ENCODE assay signal across 8 mouse cellular contexts in the genomic region with DNA sequence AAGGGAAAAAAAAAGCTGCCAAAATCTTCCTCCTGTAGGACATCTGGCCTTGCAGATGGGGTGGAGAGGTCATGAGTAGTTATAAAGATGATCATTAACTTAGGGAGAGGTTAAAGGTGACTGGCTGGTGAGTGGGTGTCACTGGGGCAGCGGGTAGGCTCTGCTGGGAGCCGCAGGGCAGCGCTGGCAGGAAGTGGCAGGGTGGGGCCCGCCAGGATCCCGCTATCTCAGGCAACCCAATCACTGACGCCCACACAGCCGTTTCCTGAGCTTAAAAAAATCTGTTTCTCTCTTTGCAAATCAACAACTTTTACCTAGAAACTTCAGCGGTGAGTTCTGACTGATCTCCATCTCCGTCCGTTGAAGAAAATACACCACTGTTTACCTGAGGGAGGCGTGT. TPM values are rescaled to one million over a fixed set of nuclear protein-coding genes. Genes with fewer than 3 reads are reported as not detected.
DNase-seq lines count a peak whose midpoint lies in the region; ATAC-seq lines count a peak whose summit lies in the region.
"Had no signal": no experiment of that assay in that cellular context is flagged by ENCODE, and none has a peak within 500 bp of the region (broad histone marks: within the 10 kb centered on the region; RNA-seq: fewer than 3 reads in every experiment).

No protein-coding gene starts in this region.

- no peaks in the 10 kb centered on the region for H3K9me3 ChIP-seq in heart, embryonic 11.5 days (replicated peaks; ENCODE audit: control insufficient read depth, low read length)
- no peaks in the 10 kb centered on the region for H3K9me3 ChIP-seq in neural tube, embryonic 15.5 days (replicated peaks)
- no peaks in the 10 kb centered on the region for H3K9me3 ChIP-seq in forebrain, embryonic 14.5 days (replicated peaks; ENCODE audit: control insufficient read depth, low read length)
- H3K9me3 ChIP-seq: embryonic facial prominence, embryonic 12.5 days had no signal

- peak overlapping the region; percentile 60 for H3K27ac ChIP-seq in heart, embryonic 11.5 days (ENCODE audit: low read depth, low read length)
- H3K27ac ChIP-seq in neural tube, embryonic 15.5 days (replicated peaks) = no peak overlapping the region
- no peak overlapping the region for H3K27ac ChIP-seq in forebrain, embryonic 14.5 days (ENCODE audit: low read depth, low read length)
- H3K27ac ChIP-seq: embryonic facial prominence, embryonic 12.5 days had no signal

- peaks cover 32% of the 10 kb centered on the region for H3K4me1 ChIP-seq in heart, embryonic 11.5 days (ENCODE audit: control insufficient read depth, insufficient read depth, low read length)
- H3K4me1 ChIP-seq in neural tube, embryonic 15.5 days = no peaks in the 10 kb centered on the region
- no peaks in the 10 kb centered on the region for H3K4me1 ChIP-seq in forebrain, embryonic 14.5 days (ENCODE audit: control insufficient read depth, insufficient read depth, low read length)
- H3K4me1 ChIP-seq: embryonic facial prominence, embryonic 12.5 days had no signal

- DNase-seq in kidney, postnatal 4 days = peak; percentile 27 to 62
- no peak for DNase-seq in cerebellum, postnatal 25 days
- DNase-seq in forebrain, embryonic 14.5 days (ENCODE audit: low spot score) = no peak

- peak; percentile 68 for ATAC-seq in activated CD4-positive, CD25-positive, alpha-beta regulatory T cell, adult 4 months
- ATAC-seq in heart, embryonic 11.5 days (replicated peaks; ENCODE audit: insufficient number of reproducible peaks, low FRiP score, low TSS enrichment) = no peak
- ATAC-seq in neutrophil, adult 5-6 weeks (ENCODE audit: extremely low read depth, insufficient number of reproducible peaks, low FRiP score, poor library complexity, severe bottlenecking) = peak; percentile 58
- ATAC-seq in neural tube, embryonic 15.5 days (ENCODE audit: low FRiP score) = no peak
- no peak for ATAC-seq in forebrain, embryonic 14.5 days

- WGBS in heart, embryonic 11.5 days (ENCODE audit: insufficient replicate concordance) = 45% methylated on average over 11 of the region's 11 CpGs
- 84% methylated on average over 11 of the region's 11 CpGs for WGBS in neural tube, embryonic 15.5 days
- 84% methylated on average over 11 of the region's 11 CpGs for WGBS in forebrain, embryonic 14.5 days

- H3K27me3 ChIP-seq in heart, embryonic 11.5 days (ENCODE audit: control insufficient read depth, insufficient read depth, low read length) = no peaks in the 10 kb centered on the region
- no peaks in the 10 kb centered on the region for H3K27me3 ChIP-seq in neural tube, embryonic 15.5 days (replicated peaks)
- no peaks in the 10 kb centered on the region for H3K27me3 ChIP-seq in forebrain, embryonic 14.5 days (replicated peaks; ENCODE audit: control insufficient read depth, insufficient read depth, low read length)
- H3K27me3 ChIP-seq: embryonic facial prominence, embryonic 12.5 days had no signal

- peaks cover 11% of the 10 kb centered on the region for H3K36me3 ChIP-seq in heart, embryonic 11.5 days (ENCODE audit: control insufficient read depth, insufficient read depth, low read length)
- H3K36me3 ChIP-seq in neural tube, embryonic 15.5 days = peaks cover 72% of the 10 kb centered on the region
- peaks cover 79% of the 10 kb centered on the region for H3K36me3 ChIP-seq in forebrain, embryonic 14.5 days (ENCODE audit: control insufficient read depth, insufficient read depth, low read length)

- H3K9ac ChIP-seq in heart, embryonic 11.5 days (ENCODE audit: low read depth, low read length) = no peak overlapping the region
- H3K9ac ChIP-seq in neural tube, embryonic 15.5 days (replicated peaks) = no peak overlapping the region
- H3K9ac ChIP-seq in forebrain, embryonic 14.5 days (ENCODE audit: low read length) = no peak overlapping the region
- H3K9ac ChIP-seq: embryonic facial prominence, embryonic 12.5 days had no signal

- no peak overlapping the region for H3K4me2 ChIP-seq in heart, embryonic 11.5 days
- no peak overlapping the region for H3K4me2 ChIP-seq in neural tube, embryonic 15.5 days
- no peak overlapping the region for H3K4me2 ChIP-seq in forebrain, embryonic 14.5 days (ENCODE audit: low read length)
- H3K4me2 ChIP-seq: embryonic facial prominence, embryonic 12.5 days had no signal

- no peak overlapping the region for H3K4me3 ChIP-seq in heart, embryonic 11.5 days (ENCODE audit: low read depth, low read length)
- H3K4me3 ChIP-seq in neural tube, embryonic 15.5 days (replicated peaks) = no peak overlapping the region
- H3K4me3 ChIP-seq in forebrain, embryonic 14.5 days (ENCODE audit: low read depth, low read length) = no peak overlapping the region
- H3K4me3 ChIP-seq: embryonic facial prominence, embryonic 12.5 days had no signal

RNA-seq across cellular contexts. Expression of gene Klf2, which starts 35.4 kb away (rescaled TPM):
- 10 to 100 TPM; 27.6 to 39.0 TPM for polyA plus RNA-seq in activated CD4-positive, CD25-positive, alpha-beta regulatory T cell, adult 4 months (2017; shearing (Covaris generic))
- polyA plus RNA-seq in heart, embryonic 11.5 days (2014; fragmentation: Nextera tagmentation; extraction: Ambion mirVana) = 16.7 and 17.7 TPM in 2 replicates
- total RNA-seq in neutrophil, adult 5-6 weeks (2017) = 428 and 461 TPM in 2 replicates
- 6.7 and 7.9 TPM in 2 replicates for polyA plus RNA-seq in neural tube, embryonic 15.5 days (2015; fragmentation: Nextera tagmentation; extraction: Ambion mirVana)
- 3.7 and 4.2 TPM in 2 replicates for polyA plus RNA-seq in forebrain, embryonic 14.5 days (2014; fragmentation: Nextera tagmentation; extraction: Ambion mirVana)

RNA-seq across cellular contexts. Expression of gene Gm10282, which starts 49.2 kb away (rescaled TPM):
- 10 to 100 TPM; 25.8 to 62.2 TPM for polyA plus RNA-seq in activated CD4-positive, CD25-positive, alpha-beta regulatory T cell, adult 4 months (2017; shearing (Covaris generic))
- polyA plus RNA-seq in heart, embryonic 11.5 days (2014; fragmentation: Nextera tagmentation; extraction: Ambion mirVana) = 22.5 and 25.2 TPM in 2 replicates
- total RNA-seq in neutrophil, adult 5-6 weeks (2017) = 5.0 and 9.7 TPM in 2 replicates
- polyA plus RNA-seq in neural tube, embryonic 15.5 days (2015; fragmentation: Nextera tagmentation; extraction: Ambion mirVana) = 10.9 and 13.0 TPM in 2 replicates
- 24.8 and 31.0 TPM in 2 replicates for polyA plus RNA-seq in forebrain, embryonic 14.5 days (2014; fragmentation: Nextera tagmentation; extraction: Ambion mirVana)

Comparison
In these comparisons a context has a peak if more than half of its experiments do, and no peak if none do; other contexts are left out.
1. ATAC-seq: peak in activated CD4-positive, CD25-positive, alpha-beta regulatory T cell, adult 4 months (single experiment) and neutrophil, adult 5-6 weeks (single experiment); none in heart, embryonic 11.5 days (single experiment), neural tube, embryonic 15.5 days (single experiment) and forebrain, embryonic 14.5 days (single experiment).
2. DNase-seq: peak in kidney, postnatal 4 days (2 of 2); none in cerebellum, postnatal 25 days (0 of 2) and forebrain, embryonic 14.5 days (single experiment).